9 mouse cellular contexts compared by ENCODE assay signal in the genomic region with DNA sequence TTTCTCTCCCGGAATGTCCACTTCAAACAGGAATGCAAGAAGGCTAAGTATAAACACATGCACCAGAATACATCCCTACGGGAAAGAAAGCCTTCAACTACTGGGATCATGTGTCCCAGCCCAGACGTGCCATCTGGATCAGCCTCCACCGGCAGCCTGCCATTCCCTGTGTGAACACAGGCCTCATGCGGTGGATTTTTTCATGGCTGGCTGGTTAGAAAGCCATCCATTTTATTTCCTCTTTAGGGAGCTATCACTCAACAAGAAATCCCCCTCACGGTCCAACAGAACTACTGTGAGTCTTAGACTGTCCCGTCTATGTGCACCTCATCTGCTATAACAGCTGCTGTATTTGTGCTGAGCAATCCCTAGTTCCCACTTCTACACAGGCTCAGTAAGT.
A peak's percentile ranks its signal among the peaks of the same experiment; 100 is the strongest.
DNase-seq lines count a peak whose midpoint lies in the region; ATAC-seq and TF ChIP-seq lines count a peak whose summit lies in the region.
"Had no signal": no experiment of that assay in that cellular context is flagged by ENCODE, and none has a peak within 500 bp of the region (broad histone marks: within the 10 kb centered on the region; RNA-seq: fewer than 3 reads in every experiment).

No protein-coding gene starts in this region.

- peak; percentile 9 for DNase-seq in lung, postnatal 36 days
- no peak for DNase-seq in lung, postnatal 14 days
- peak; percentile 58 to 60 for DNase-seq in cerebellum, postnatal 36 days
- no peak for DNase-seq in lung, postnatal 25 days (ENCODE audit: low spot score)
- DNase-seq: kidney, postnatal 10 days had no signal

- no peak overlapping the region for H3K9ac ChIP-seq in hindbrain, embryonic 13.5 days

- no peaks in the 10 kb centered on the region; the same call in 1 of the 2 replicates for H3K27me3 ChIP-seq in hindbrain, embryonic 13.5 days

- H3K27ac ChIP-seq in hindbrain, embryonic 13.5 days, result no peak overlapping the region
- H3K27ac ChIP-seq in olfactory bulb, adult 2 months (ENCODE audit: insufficient read depth, low read depth, low read length), result peak overlapping the region; percentile 11; the same call in 1 of the 2 replicates
- H3K27ac ChIP-seq: macrophage had no signal

- no peaks in the 10 kb centered on the region for H3K9me3 ChIP-seq in hindbrain, embryonic 13.5 days

- ATAC-seq in hindbrain, embryonic 13.5 days (ENCODE audit: low FRiP score), result peak; percentile 32; the same call in 1 of the 2 replicates
- no peak for ATAC-seq in CD4-positive, CD25-positive, alpha-beta regulatory T cell, adult 4 months

- 42% methylated on average over 7 of the region's 7 CpGs for WGBS in hindbrain, embryonic 13.5 days
- 40% methylated on average over 7 of the region's 7 CpGs for WGBS in olfactory bulb, adult 2 months

- H3K4me3 ChIP-seq in hindbrain, embryonic 13.5 days, result no peak overlapping the region
- H3K4me3 ChIP-seq in olfactory bulb, adult 2 months (ENCODE audit: insufficient read depth, low read depth, low read length), result no peak overlapping the region

- 0 out of 2 replicates have a peak, but pooled peaks cover 2% of the 10 kb centered on the region for H3K4me1 ChIP-seq in hindbrain, embryonic 13.5 days (replicated peaks)
- peaks cover 29% of the 10 kb centered on the region for H3K4me1 ChIP-seq in olfactory bulb, adult 2 months (ENCODE audit: control insufficient read depth, insufficient read depth, low read length)

- no peak overlapping the region for H3K4me2 ChIP-seq in hindbrain, embryonic 13.5 days

- H3K36me3 ChIP-seq in hindbrain, embryonic 13.5 days, result no peaks in the 10 kb centered on the region

- TF ChIP-seq POLR2A in olfactory bulb, adult 2 months (IDR thresholded peaks at IDR 0.05; ENCODE audit: insufficient read depth, low read depth, low read length), result no peak

- no peak for TF ChIP-seq CTCF in olfactory bulb, adult 2 months (IDR thresholded peaks at IDR 0.05; ENCODE audit: insufficient read depth, low read depth, low read length)

Comparison
In these comparisons a context has a peak if more than half of its experiments do, and no peak if none do; other contexts are left out.
1. DNase-seq: peak in lung, postnatal 36 days (single experiment) and cerebellum, postnatal 36 days (2 of 2); none in lung, postnatal 14 days (single experiment) and lung, postnatal 25 days (single experiment).